Mouse (Mus musculus): ENCODE results near the gene Hao1.

DNA sequence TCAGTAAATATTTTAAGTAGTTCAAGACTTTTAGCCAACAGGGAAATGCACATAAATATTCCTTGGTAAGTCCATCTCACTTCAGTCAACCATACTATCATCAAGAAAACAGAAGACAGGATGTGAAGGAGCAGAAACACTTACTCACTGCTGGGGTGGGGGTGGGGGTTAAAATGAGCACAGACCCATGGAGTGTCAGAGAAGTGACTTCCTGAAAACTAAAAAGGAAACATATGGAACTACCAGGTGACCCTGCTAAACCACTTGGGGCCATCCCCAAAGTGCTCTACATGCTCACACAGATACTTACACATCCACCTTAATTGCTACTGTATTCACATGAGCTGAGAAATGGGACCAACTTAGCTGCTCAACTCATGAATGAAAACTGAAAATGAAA lies 36.1 kb downstream of the Hao1 start:
- TF ChIP-seq RAD21 (IDR thresholded peaks at IDR 0.05; ENCODE audit: low read depth, low read length) (no peak), BHLHE40 (IDR thresholded peaks at IDR 0.05; ENCODE audit: borderline replicate concordance, low read depth, low read length) (no peak)
